Mouse (Mus musculus): ENCODE data around the gene Rps21.

Gene Rps21

DNA sequence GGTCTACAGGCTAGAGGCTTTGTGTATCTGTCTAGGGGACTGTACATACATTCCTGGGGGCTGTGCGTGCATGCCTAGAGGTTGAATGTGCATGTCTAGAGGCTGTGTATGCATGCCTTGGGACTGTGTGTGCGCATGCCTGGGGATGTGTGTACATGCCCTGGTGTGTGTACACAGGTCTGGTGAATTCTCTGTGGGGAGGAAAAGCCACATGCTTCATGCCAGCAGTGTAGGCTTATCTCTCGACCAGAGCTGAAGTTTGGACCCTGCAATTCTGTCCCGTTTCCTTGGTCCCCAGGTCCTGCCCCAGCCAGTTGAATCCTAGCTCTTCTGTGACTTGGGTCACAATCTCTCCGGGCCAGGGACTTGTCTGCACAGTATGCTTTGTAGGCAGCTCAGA, 34.4 kb downstream of the Rps21 start:
- no peak for DNase-seq (ENCODE audit: low spot score)

DNA sequence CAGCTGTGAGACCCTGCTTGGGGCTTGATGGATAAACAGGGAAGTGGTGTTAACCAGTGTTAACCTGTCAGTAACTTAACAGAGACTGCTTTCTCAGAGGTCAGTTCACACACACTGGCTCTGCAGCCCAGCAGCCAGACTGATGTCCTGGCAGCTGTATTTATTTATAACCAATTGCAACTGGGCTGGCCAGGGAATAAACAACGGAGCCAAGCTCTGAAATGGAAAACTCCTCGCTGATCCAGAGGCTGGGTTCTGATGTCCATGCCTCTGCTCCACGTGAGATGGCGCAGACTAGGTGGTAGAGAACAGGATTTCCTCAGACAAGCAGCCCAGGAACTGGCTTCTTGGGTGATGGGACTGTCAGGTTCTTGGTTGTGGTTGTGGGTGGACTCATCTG, 34.8 kb downstream of the Rps21 start:
- DNase-seq (ENCODE audit: low spot score) = no peak

DNA sequence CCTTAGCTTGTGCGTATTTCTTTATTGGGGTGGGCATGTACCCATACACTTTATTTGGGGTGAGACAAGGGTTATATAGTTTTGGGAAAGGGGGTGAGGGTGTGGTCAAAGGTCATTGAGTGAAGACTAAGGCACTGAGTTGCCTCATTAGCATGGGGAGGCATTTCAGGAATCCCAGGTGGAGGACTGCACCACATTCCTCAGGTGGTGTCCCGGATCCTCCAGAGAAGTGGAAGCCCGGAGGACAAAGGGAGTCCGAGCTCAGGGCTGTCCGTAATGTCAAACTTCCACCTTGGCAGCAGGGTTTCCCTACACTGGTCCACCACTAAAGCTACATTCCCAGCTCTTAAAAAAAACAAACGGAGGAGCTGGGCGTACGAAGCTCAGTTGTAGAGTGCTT, 35.7 kb downstream of the Rps21 start:
- no peak for DNase-seq (ENCODE audit: low spot score)

DNA sequence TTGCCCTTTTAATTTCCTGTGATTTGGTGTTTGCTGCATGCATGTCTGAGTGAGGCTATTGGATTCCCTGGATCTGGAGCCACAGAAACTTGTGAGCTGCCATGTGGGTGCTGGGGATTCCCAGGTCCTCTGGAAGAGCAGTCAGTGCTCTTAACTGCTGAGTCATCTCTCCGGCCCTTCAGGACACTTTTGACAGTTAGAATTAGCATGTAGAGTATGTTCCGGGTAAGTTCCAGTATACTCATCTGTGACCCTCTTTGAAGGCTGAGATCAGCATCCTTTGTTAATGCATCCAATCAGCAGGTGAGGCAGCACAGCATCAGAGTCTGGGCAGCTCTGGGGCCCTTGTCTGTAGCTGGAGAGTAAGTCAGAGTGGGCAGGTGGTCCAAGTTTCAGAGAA, 43.1 kb downstream of the Rps21 start:
- no peak for DNase-seq (ENCODE audit: low spot score)

DNA sequence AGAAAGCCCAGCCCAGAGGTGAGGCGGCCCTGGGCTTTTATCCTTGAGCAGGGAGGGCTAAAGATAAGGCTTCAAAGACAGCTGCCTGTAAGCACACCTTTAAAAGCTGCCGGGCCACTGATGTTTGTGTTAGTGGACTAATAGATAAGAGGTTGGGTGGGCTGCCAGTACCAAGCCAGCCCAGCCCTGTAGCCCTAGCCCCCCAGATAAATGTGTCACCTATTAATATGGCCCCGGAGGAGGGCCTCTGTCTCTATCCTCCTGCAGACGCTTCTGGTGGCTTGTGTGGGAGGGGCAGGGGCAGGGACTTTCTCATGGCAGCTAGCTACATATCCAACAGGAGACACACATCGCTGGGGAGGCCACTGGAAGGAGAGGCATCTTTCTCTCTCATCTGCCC, 43.6 kb downstream of the Rps21 start:
- no peak for DNase-seq (ENCODE audit: low spot score)

DNA sequence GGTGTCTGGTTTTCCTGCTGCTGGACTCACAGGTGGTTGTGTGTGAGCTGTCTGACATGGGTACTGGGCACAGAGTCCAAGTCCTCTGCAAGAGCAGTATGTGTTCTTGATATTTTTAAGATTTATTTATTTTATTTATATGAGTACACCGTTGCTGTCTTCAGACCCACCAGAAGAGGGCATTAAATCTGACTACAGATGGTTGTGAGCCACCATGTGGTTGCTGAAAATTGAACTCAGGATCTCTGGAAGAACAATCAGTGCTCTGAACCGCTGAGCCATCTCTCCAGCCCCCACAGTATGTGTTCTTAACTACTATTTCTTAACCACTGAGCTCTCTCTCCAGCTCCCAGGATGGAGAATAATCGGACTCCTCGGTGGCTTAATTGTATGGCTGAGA, 45.0 kb downstream of the Rps21 start:
- DNase-seq (ENCODE audit: low spot score) = no peak

DNA sequence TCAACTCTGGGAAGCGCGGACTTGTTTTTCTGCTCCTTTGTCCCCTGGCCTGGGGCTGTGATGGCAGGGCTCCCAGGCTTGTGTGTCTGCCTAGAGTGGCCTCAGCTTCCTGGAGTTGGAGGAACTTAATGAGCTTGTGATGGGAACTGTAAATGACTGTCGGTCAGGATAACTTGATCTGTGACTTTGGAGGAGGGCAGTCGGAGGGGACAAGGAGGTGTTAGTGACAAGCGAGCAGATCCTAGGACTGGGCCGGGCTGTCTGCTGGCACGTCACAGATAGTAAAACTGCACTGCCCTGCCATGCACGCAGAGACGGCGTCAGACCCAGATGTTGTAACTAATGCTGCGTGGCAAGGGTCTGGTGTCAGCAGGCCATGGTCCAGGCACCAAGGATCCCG, 46.3 kb downstream of the Rps21 start:
- no peak for DNase-seq (ENCODE audit: low spot score)

DNA sequence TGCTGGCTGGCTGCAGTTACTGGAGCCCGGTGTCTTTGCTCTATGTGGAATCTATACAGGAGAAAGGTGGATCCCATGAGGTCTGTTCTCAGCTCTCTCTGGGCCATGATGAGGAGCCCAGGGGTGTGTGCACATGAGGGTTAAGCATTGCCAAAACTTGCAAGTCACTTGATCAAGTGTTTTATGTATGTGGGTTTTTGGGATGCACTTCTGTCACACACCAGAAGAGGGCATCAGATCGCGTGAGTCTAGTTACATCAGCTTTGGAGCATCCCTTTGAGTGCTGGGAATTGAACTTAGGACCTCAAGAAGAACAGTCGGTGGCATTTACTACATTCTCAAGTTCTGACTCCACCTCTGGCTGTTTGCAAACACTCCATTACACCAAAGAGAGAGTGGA, 47.4 kb downstream of the Rps21 start:
- DNase-seq (ENCODE audit: low spot score) = no peak

DNA sequence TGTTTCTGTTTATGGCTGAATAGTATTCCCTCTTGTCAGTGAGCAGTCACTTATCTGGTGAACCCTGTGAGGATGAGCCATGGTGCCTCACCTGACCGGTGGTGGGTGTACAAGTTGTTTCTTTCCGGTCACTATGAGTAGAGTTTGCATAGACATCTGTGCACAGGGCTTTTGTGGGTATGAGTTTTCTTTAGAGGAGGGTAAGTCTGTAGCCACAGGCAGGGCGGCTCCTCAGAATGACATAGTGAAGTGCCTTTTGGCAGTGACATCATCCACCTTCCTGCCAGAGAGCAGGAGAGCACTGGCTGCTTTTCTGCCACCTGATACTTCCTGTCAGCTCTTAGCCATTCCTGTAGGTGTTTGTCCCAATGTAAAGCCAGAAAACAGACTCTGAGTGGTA, 48.3 kb downstream of the Rps21 start:
- no peak for DNase-seq (ENCODE audit: low spot score)

DNA sequence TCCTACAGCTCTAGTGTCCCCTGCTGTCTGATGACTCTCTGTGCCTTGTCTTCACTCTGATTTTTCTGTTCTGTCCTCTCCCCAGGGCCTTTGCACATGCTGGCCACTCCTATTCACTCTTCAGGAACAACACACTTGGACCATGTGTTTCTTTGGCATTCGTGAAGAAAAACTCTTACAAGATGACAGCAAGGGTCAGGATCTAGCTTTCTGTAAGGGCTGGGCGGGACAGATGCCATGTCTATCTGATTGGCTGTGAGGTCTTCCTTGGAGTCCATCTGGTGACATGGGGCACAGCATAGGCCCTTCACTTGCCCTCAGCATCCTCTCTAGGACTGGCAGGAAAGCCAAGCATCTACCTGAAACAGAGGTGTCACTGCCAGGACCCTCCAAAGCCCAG, 48.8 kb downstream of the Rps21 start:
- no peak for DNase-seq (ENCODE audit: low spot score)

DNA sequence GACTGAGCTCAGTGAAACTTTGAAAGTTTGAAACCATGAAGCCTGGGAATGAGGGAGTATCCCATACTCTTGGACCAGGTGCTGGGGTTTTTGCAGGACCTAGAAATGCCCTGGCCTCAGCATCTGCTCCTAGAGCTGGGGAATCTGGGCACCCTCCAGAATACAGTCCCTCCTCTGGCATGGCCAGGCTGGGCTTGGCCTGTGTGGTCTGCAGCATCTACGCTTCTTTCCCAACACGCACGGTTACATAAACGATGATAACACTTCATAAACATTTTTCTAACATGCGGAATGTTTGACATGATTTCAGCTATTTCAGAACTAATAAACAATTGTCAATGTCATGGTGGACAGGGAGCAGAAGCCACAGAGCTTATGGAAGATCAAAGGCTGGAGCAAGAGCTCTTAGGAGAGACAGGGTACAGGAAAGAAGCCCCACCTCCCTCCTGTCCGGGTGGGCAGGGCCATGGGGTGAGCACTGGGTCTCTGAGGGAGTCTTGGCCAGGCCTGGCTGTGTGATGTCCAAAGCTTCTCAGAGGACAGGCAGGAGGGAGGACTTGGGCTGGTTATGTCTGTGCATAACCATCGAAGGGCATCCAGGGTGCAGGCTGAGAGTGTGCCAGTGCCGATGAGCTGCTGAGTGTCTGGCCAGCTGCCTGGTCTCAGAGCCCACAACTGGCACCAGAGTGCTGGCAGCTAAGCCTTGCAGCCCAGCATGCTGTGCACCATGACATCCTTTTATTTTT, 49.4 kb downstream of the Rps21 start:
- peak; percentile 37 for DNase-seq (ENCODE audit: low spot score)

DNA sequence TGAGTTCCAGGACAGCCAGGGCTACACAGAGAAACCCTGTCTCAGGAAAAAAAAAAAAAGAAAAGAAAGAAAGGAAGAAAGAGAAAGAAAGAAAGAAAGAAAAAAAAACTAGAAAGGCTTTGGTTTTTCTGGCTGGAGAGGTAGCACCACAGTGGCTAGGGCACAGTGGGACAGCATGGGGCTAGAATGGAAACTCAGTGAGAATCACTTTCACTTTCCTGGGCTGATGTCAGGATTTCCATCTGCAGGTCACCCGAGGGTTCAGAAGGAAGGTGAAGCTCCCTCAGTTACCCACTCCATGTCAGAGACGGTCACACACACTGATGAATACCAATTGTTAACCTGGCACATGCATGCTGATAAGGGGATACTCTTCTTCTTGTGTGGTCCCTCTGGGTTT, 50.5 kb downstream of the Rps21 start:
- DNase-seq (ENCODE audit: low spot score) = no peak

Measured in adipocyte (in vitro differentiated cells).